Mouse (Mus musculus): ENCODE results near the gene Cadm4. TPM values are rescaled to one million over a fixed set of nuclear protein-coding genes. Genes with fewer than 3 reads are reported as not detected.

Gene Cadm4
- total and polyA plus RNA-seq, 3 experiments, result 0.16 to 0.59 (median 0.36) TPM

- in situ Hi-C loops (cut with MboI; ENCODE audit: low pct_ligation_motif_present, low pct_unique_long_range_greater_than_20kb, low sequenced_read_pairs) (loop anchor here (10.0 kb wide), 1 partner anchor 178 kb away; no protein-coding TSS in a partner anchor), dilution Hi-C loops (cut with MboI; ENCODE audit: extremely low pct_ligation_motif_present, extremely low pct_unique_long_range_greater_than_20kb, low sequenced_read_pairs) (no loop called here)
- TF ChIP-seq SMC3 (IDR thresholded peaks at IDR 0.05; ENCODE audit: low read depth, low read length), result no peak
- TF ChIP-seq PAX5 (IDR thresholded peaks at IDR 0.05; ENCODE audit: low read length), result no peak
- TF ChIP-seq CHD2 (IDR thresholded peaks at IDR 0.05; ENCODE audit: low read length), result no peak
- no peak for TF ChIP-seq CHD1 (IDR thresholded peaks at IDR 0.05; ENCODE audit: low read depth, low read length)
- no peak for TF ChIP-seq E2F4 (IDR thresholded peaks at IDR 0.05; ENCODE audit: insufficient replicate concordance, low read depth, low read length)
- TF ChIP-seq NELFE (IDR thresholded peaks at IDR 0.05; ENCODE audit: low read depth, low read length), result no peak
- no peak for TF ChIP-seq CTCF (conservative IDR thresholded peaks at IDR 0.05 in 1 of 2, IDR thresholded peaks at IDR 0.05 in 1 of 2; ENCODE audit: low read depth in 2 of 2, low read length in 2 of 2)
- no peak for TF ChIP-seq SIN3A (IDR thresholded peaks at IDR 0.05; ENCODE audit: low read length)
- TF ChIP-seq RAD21 (IDR thresholded peaks at IDR 0.05; ENCODE audit: low read depth, low read length), result no peak
- TF ChIP-seq EP300 (IDR thresholded peaks at IDR 0.05; ENCODE audit: low read length), result no peak
- TF ChIP-seq MYC (IDR thresholded peaks at IDR 0.05; ENCODE audit: low read depth, low read length), result no peak
- TF ChIP-seq POLR2A (IDR thresholded peaks at IDR 0.05; ENCODE audit: low read depth, low read length), result no peak
- Histone ChIP-seq H3K79me2 (replicated peaks; ENCODE audit: control insufficient read depth, extremely low read depth, insufficient read depth, poor library complexity, severe bottlenecking) (no peaks in the 10 kb centered on the region), H3K27ac (ENCODE audit: insufficient read depth, low read depth) (no peak overlapping the region), H3K36me3 (replicated peaks in 1 of 2; ENCODE audit: control insufficient read depth in 1 of 2, insufficient read depth in 1 of 2, low read length in 1 of 2) (no peaks in the 10 kb centered on the region), H3K4me1 (ENCODE audit: control insufficient read depth in 1 of 2, insufficient read depth in 2 of 2) (peaks cover 7 to 9% of the 10 kb centered on the region in 2 experiments), H3K4me2 (ENCODE audit: insufficient read depth, low read depth, poor library complexity, severe bottlenecking) (no peak overlapping the region), H3K9ac (ENCODE audit: insufficient read depth, low read depth) (no peak overlapping the region), H3K4me3 (replicated peaks in 1 of 3; ENCODE audit: low read depth in 2 of 3, low read length in 2 of 3, poor library complexity in 1 of 3) (no peak overlapping the region), H3K27me3 (replicated peaks) (peaks cover 48% of the 10 kb centered on the region), H3K9me3 (replicated peaks; ENCODE audit: low read length) (peaks cover 26% of the 10 kb centered on the region)
- no peak for DNase-seq (ENCODE audit: extremely low read depth)
Measured at GRCm38 (mm10) chr7:24476856-24477255, 5.0 kb upstream of the Cadm4 start.

- peaks cover 19% of the 10 kb centered on the region for H3K9me3 ChIP-seq (replicated peaks; ENCODE audit: low read length)
- H3K9ac ChIP-seq (ENCODE audit: insufficient read depth, low read depth), result no peak overlapping the region
- no peak overlapping the region for H3K27ac ChIP-seq (ENCODE audit: insufficient read depth, low read depth)
- H3K4me1 ChIP-seq (ENCODE audit: control insufficient read depth in 1 of 2, insufficient read depth in 2 of 2), result peaks cover 7 to 9% of the 10 kb centered on the region in 2 experiments
- in situ Hi-C loops (cut with MboI; ENCODE audit: low pct_ligation_motif_present, low pct_unique_long_range_greater_than_20kb, low sequenced_read_pairs) (loop anchor here (10.0 kb wide), 1 partner anchor 176 kb away; no protein-coding TSS in a partner anchor), dilution Hi-C loops (cut with MboI; ENCODE audit: extremely low pct_ligation_motif_present, extremely low pct_unique_long_range_greater_than_20kb, low sequenced_read_pairs) (no loop called here)
- TF ChIP-seq ETS1 (conservative IDR thresholded peaks at IDR 0.05; ENCODE audit: low read depth, low read length) (no peak), MAX (IDR thresholded peaks at IDR 0.05; ENCODE audit: low read length) (no peak), NELFE (IDR thresholded peaks at IDR 0.05; ENCODE audit: low read depth, low read length) (no peak), SMC3 (IDR thresholded peaks at IDR 0.05; ENCODE audit: low read depth, low read length) (no peak), MEF2A (IDR thresholded peaks at IDR 0.05; ENCODE audit: borderline replicate concordance, low read depth, low read length) (no peak), JUND (conservative IDR thresholded peaks at IDR 0.05; ENCODE audit: low read depth, low read length) (no peak), KAT2A (IDR thresholded peaks at IDR 0.05; ENCODE audit: insufficient replicate concordance, low read length) (no peak), CTCF (conservative IDR thresholded peaks at IDR 0.05 in 1 of 2, IDR thresholded peaks at IDR 0.05 in 1 of 2; ENCODE audit: low read depth in 2 of 2, low read length in 2 of 2) (no peak), JUN (IDR thresholded peaks at IDR 0.05; ENCODE audit: insufficient read depth, low read depth, low read length) (no peak), NRF1 (IDR thresholded peaks at IDR 0.05; ENCODE audit: low read depth, low read length) (no peak), RCOR1 (conservative IDR thresholded peaks at IDR 0.05; ENCODE audit: low read depth, low read length) (no peak), IRF4 (IDR thresholded peaks at IDR 0.05; ENCODE audit: low read depth, low read length) (no peak), USF1 (IDR thresholded peaks at IDR 0.05; ENCODE audit: low read depth, low read length) (no peak), EP300 (IDR thresholded peaks at IDR 0.05; ENCODE audit: low read length) (no peak)
- no peaks in the 10 kb centered on the region for H3K36me3 ChIP-seq (replicated peaks in 1 of 2; ENCODE audit: control insufficient read depth in 1 of 2, insufficient read depth in 1 of 2, low read length in 1 of 2)
- H3K79me2 ChIP-seq (replicated peaks; ENCODE audit: control insufficient read depth, extremely low read depth, insufficient read depth, poor library complexity, severe bottlenecking), result no peaks in the 10 kb centered on the region
- no peak overlapping the region for H3K4me2 ChIP-seq (ENCODE audit: insufficient read depth, low read depth, poor library complexity, severe bottlenecking)
- H3K4me3 ChIP-seq (replicated peaks in 1 of 3; ENCODE audit: low read depth in 2 of 3, low read length in 2 of 3, poor library complexity in 1 of 3), result no peak overlapping the region
- no peak for DNase-seq (ENCODE audit: extremely low read depth)
- peaks cover 61% of the 10 kb centered on the region for H3K27me3 ChIP-seq (replicated peaks)
Measured at GRCm38 (mm10) chr7:24478911-24479310, 2.9 kb upstream of the Cadm4 start.
